Mouse (Mus musculus): ENCODE results near the gene Adamtsl5. TPM values are rescaled to one million over a fixed set of nuclear protein-coding genes. Genes with fewer than 3 reads are reported as not detected.

Adamtsl5 gene
- total and polyA plus RNA-seq, 2 experiments from 2014 or later, result 1.0 to 1.2 TPM

GRCm38 (mm10) chr10:80384709-80385108, 36.5 kb upstream of the Adamtsl5 start:
- TF ChIP-seq CTCF (IDR thresholded peaks at IDR 0.05; ENCODE audit: low read depth), result no peak
- Histone ChIP-seq H3K9ac (replicated peaks; ENCODE audit: low read length) (peak overlapping the region; percentile 98), H3K36me3 (ENCODE audit: insufficient read depth, low read length) (peaks cover 32% of the 10 kb centered on the region), H3K4me2 (ENCODE audit: low read depth, low read length) (peak overlapping the region; percentile 99), H3K27ac (peak overlapping the region; percentile 98; the same call in 1 of the 2 replicates), H3K27me3 (ENCODE audit: insufficient read depth, low read length) (no peaks in the 10 kb centered on the region), H3K9me3 (ENCODE audit: low read length) (no peaks in the 10 kb centered on the region), H3K4me3 (ENCODE audit: low read length) (peak overlapping the region; percentile 95), H3K4me1 (ENCODE audit: insufficient read depth, low read length) (peaks cover 26% of the 10 kb centered on the region)
- 38% methylated on average over 7 of the region's 7 CpGs for WGBS
- DNase-seq (ENCODE audit: low spot score), result no peak
- ATAC-seq, result no peak

- peaks cover 35% of the 10 kb centered on the region for H3K36me3 ChIP-seq (ENCODE audit: insufficient read depth, low read length)
- H3K27me3 ChIP-seq (ENCODE audit: insufficient read depth, low read length), result no peaks in the 10 kb centered on the region
- DNase-seq (ENCODE audit: low spot score) (no peak), ATAC-seq (no peak)
- TF ChIP-seq CTCF (IDR thresholded peaks at IDR 0.05; ENCODE audit: low read depth), result no peak
- peak overlapping the region; percentile 98; the same call in 1 of the 2 replicates for H3K9ac ChIP-seq (replicated peaks; ENCODE audit: low read length)
- H3K4me2 ChIP-seq (ENCODE audit: low read depth, low read length), result peak overlapping the region; percentile 99
- WGBS, result 75% methylated on average over 4 of the region's 4 CpGs
- peak overlapping the region; percentile 95 for H3K4me3 ChIP-seq (ENCODE audit: low read length)
- 0 out of 2 replicates have a peak overlapping the region, but pooled peaks have one; percentile 98 for H3K27ac ChIP-seq
- no peaks in the 10 kb centered on the region for H3K9me3 ChIP-seq (ENCODE audit: low read length)
- H3K4me1 ChIP-seq (ENCODE audit: insufficient read depth, low read length), result peaks cover 26% of the 10 kb centered on the region
Measured at GRCm38 (mm10) chr10:80384115-80384639, 36.0 kb upstream of the Adamtsl5 start.

- Histone ChIP-seq H3K4me2 (ENCODE audit: low read depth, low read length) (peak overlapping the region; percentile 99), H3K36me3 (ENCODE audit: insufficient read depth, low read length) (peaks cover 35% of the 10 kb centered on the region), H3K27ac (no peak overlapping the region), H3K9me3 (ENCODE audit: low read length) (no peaks in the 10 kb centered on the region), H3K27me3 (ENCODE audit: insufficient read depth, low read length) (no peaks in the 10 kb centered on the region), H3K9ac (replicated peaks; ENCODE audit: low read length) (0 out of 2 replicates have a peak overlapping the region, but pooled peaks have one; percentile 98), H3K4me3 (ENCODE audit: low read length) (peak overlapping the region; percentile 95), H3K4me1 (ENCODE audit: insufficient read depth, low read length) (peaks cover 26% of the 10 kb centered on the region)
- peak; percentile 50 for TF ChIP-seq CTCF (IDR thresholded peaks at IDR 0.05; ENCODE audit: low read depth)
- DNase-seq (ENCODE audit: low spot score), result no peak
- no peak for ATAC-seq
- 45% methylated on average over 4 of the region's 4 CpGs for WGBS
Measured at GRCm38 (mm10) chr10:80383431-80383830, 35.2 kb upstream of the Adamtsl5 start.

GRCm38 (mm10) chr10:80382641-80383365, 34.6 kb upstream of the Adamtsl5 start:
- Histone ChIP-seq H3K9me3 (ENCODE audit: low read length) (no peaks in the 10 kb centered on the region), H3K4me1 (ENCODE audit: insufficient read depth, low read length) (peaks cover 20% of the 10 kb centered on the region), H3K27me3 (ENCODE audit: insufficient read depth, low read length) (no peaks in the 10 kb centered on the region), H3K27ac (no peak overlapping the region), H3K4me2 (ENCODE audit: low read depth, low read length) (peak overlapping the region; percentile 99), H3K36me3 (ENCODE audit: insufficient read depth, low read length) (peaks cover 35% of the 10 kb centered on the region), H3K4me3 (ENCODE audit: low read length) (peak overlapping the region; percentile 95; the same call in 1 of the 2 replicates), H3K9ac (replicated peaks; ENCODE audit: low read length) (0 out of 2 replicates have a peak overlapping the region, but pooled peaks have one; percentile 9)
- TF ChIP-seq CTCF (IDR thresholded peaks at IDR 0.05; ENCODE audit: low read depth), result no peak
- DNase-seq (ENCODE audit: low spot score) (no peak), ATAC-seq (no peak)
- 81% methylated on average over 7 of the region's 7 CpGs for whole genome bisulfite sequencing

- Histone ChIP-seq H3K9me3 (ENCODE audit: low read length) (no peaks in the 10 kb centered on the region), H3K27me3 (ENCODE audit: insufficient read depth, low read length) (no peaks in the 10 kb centered on the region), H3K4me3 (ENCODE audit: low read length) (no peak overlapping the region), H3K4me2 (ENCODE audit: low read depth, low read length) (no peak overlapping the region), H3K36me3 (ENCODE audit: insufficient read depth, low read length) (peaks cover 28% of the 10 kb centered on the region), H3K27ac (no peak overlapping the region), H3K9ac (replicated peaks; ENCODE audit: low read length) (no peak overlapping the region), H3K4me1 (ENCODE audit: insufficient read depth, low read length) (no peaks in the 10 kb centered on the region)
- no peak for ATAC-seq
- TF ChIP-seq CTCF (IDR thresholded peaks at IDR 0.05; ENCODE audit: low read depth), result peak; percentile 75
- 49% methylated on average over 10 of the region's 10 CpGs for WGBS
- DNase-seq (ENCODE audit: low spot score), result no peak
Measured at GRCm38 (mm10) chr10:80377716-80378115, 29.5 kb upstream of the Adamtsl5 start.

GRCm38 (mm10) chr10:80376160-80376559, 27.9 kb upstream of the Adamtsl5 start:
- TF ChIP-seq CTCF (IDR thresholded peaks at IDR 0.05; ENCODE audit: low read depth), result peak; percentile 96
- Histone ChIP-seq H3K36me3 (ENCODE audit: insufficient read depth, low read length) (peaks cover 15% of the 10 kb centered on the region), H3K4me1 (ENCODE audit: insufficient read depth, low read length) (no peaks in the 10 kb centered on the region), H3K9ac (replicated peaks; ENCODE audit: low read length) (no peak overlapping the region), H3K27ac (no peak overlapping the region), H3K27me3 (ENCODE audit: insufficient read depth, low read length) (no peaks in the 10 kb centered on the region), H3K4me3 (ENCODE audit: low read length) (no peak overlapping the region), H3K9me3 (ENCODE audit: low read length) (no peaks in the 10 kb centered on the region), H3K4me2 (ENCODE audit: low read depth, low read length) (no peak overlapping the region)
- DNase-seq (ENCODE audit: low spot score), result peak; percentile 97
- 1% methylated on average over 7 of the region's 7 CpGs for WGBS
- ATAC-seq, result peak; percentile 58

- no peaks in the 10 kb centered on the region for H3K9me3 ChIP-seq (ENCODE audit: low read length)
- no peak for ATAC-seq
- H3K4me2 ChIP-seq (ENCODE audit: low read depth, low read length), result no peak overlapping the region
- H3K9ac ChIP-seq (replicated peaks; ENCODE audit: low read length), result no peak overlapping the region
- 22% methylated on average over 6 of the region's 6 CpGs for WGBS
- no peak overlapping the region for H3K4me3 ChIP-seq (ENCODE audit: low read length)
- DNase-seq (ENCODE audit: low spot score), result peak; percentile 74
- no peaks in the 10 kb centered on the region for H3K36me3 ChIP-seq (ENCODE audit: insufficient read depth, low read length)
- no peak overlapping the region for H3K27ac ChIP-seq
- peak; percentile 72 for TF ChIP-seq CTCF (IDR thresholded peaks at IDR 0.05; ENCODE audit: low read depth)
- no peaks in the 10 kb centered on the region for H3K4me1 ChIP-seq (ENCODE audit: insufficient read depth, low read length)
- no peaks in the 10 kb centered on the region for H3K27me3 ChIP-seq (ENCODE audit: insufficient read depth, low read length)
Measured at GRCm38 (mm10) chr10:80374063-80374462, 25.9 kb upstream of the Adamtsl5 start.
